Mouse (Mus musculus) forebrain, embryonic 10.5 days (tissue): ENCODE measurements at regions not wholly inside any gene's neighbourhood (a gene's known extent, or its start where the extent isn't known, plus 50 kb on each side); places are given as distances from the start of the nearest gene placed in this dataset.
"Not testable (repeated sequence)": the region's sequence is repeated elsewhere in the genome, so short reads cannot be mapped to it uniquely, and the experiment has no call there.

Source experiments
- DNase-seq: peaks from one replicate; pipeline ENCODE4 v3.0.0-alpha.2; 2017; ENCODE audit warnings: low spot score; ENCODE audit errors: extremely low spot score
- H3K27ac ChIP-seq: fragments of 300-500 bp; sonication (generic); 2 replicates; pipeline ENCODE4 v1.5.1; 2016; ENCODE audit warnings: mild to moderate bottlenecking
- H3K27me3 ChIP-seq: fragments of 300-500 bp; sonication (generic); 2 replicates; pipeline ENCODE4 v1.6.1; 2016; ENCODE audit warnings: mild to moderate bottlenecking; ENCODE audit not compliant: poor library complexity, severe bottlenecking
- H3K36me3 ChIP-seq: fragments of 300-500 bp; sonication (generic); replicated peaks from 2 replicates; pipeline ENCODE4 v1.6.1; 2016; ENCODE audit warnings: mild to moderate bottlenecking, moderate library complexity
- H3K4me1 ChIP-seq: fragments of 300-500 bp; sonication (generic); 2 replicates; pipeline ENCODE4 v1.6.1; 2016
- H3K4me3 ChIP-seq: fragments of 300-500 bp; sonication (generic); 2 replicates; pipeline ENCODE4 v1.5.1; 2016; ENCODE audit warnings: mild to moderate bottlenecking, moderate library complexity
- H3K9me3 ChIP-seq: fragments of 300-500 bp; sonication (generic); 2 replicates; pipeline ENCODE4 v1.6.1; 2016; ENCODE audit warnings: mild to moderate bottlenecking, moderate library complexity
- WGBS: fragments of 180-500 bp; shearing (Covaris S2); methylation state at CpG from one replicate; pipeline ENCODE4 v1.1.7; 2016; 5-methylcytosine and 5-hydroxymethylcytosine counted together

DNA sequence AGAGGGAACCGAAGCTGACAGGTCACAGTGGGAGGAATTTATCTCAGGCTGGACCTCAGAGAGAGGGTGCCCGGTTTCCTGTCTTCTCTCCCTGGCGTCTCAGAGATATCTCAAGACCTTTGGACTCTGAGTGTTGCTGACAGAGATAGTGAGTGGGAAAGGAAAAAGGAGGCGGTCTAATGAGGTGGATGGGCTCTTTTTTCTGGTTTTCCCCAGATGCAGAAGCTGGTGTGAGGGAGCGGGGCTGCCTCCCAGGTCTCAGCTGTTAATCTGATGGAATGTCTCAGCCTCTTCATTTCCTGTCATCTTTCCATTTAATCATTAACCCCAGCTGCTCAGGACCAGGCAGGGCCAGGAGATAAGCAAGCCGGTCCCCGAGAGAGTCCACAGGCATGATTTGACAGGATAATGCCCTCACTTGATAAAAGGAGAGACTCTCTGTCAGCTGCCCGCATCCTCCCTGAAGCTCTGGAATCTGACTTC is 89.5 kb downstream of the Phlda1 start:
- DNase-seq = no peak
- Histone ChIP-seq H3K9me3 (peaks cover 4% of the 10 kb centered on the region; the same call in 1 of the 2 replicates), H3K36me3 (no peaks in the 10 kb centered on the region), H3K27ac (peak overlapping the region; percentile 9; the same call in 1 of the 2 replicates), H3K4me1 (peaks cover 21% of the 10 kb centered on the region), H3K4me3 (no peak overlapping the region), H3K27me3 (peaks cover 1% of the 10 kb centered on the region; the same call in 1 of the 2 replicates)
- WGBS = 69% methylated on average over 8 of the region's 8 CpGs

DNA sequence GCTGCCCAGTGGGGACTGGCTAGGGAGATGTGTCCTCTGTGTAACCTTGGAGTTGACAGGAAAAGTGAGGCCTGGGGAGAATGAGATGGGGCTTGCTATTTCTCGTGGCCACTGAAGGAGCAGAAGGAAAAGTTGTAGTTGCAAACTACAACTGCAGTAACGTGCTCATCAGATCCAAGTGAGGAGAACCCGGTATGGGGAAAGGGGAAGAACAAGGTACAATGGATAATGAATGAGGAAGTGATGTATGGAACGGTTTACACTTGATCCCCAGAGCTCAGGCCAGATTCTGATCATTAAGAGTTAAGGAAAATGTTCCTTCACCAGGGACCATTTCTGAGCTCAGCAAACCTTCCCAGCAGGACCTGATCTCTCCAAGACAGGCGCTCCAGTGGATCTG is 92.6 kb downstream of the Phlda1 start:
- Histone ChIP-seq H3K36me3 (no peaks in the 10 kb centered on the region), H3K27me3 (peaks cover 5% of the 10 kb centered on the region; the same call in 1 of the 2 replicates), H3K4me1 (peaks cover 28% of the 10 kb centered on the region), H3K27ac (no peak overlapping the region), H3K9me3 (peaks cover 4% of the 10 kb centered on the region; the same call in 1 of the 2 replicates), H3K4me3 (no peak overlapping the region)
- WGBS = 88% methylated on average over 5 of the region's 5 CpGs
- DNase-seq = no peak

DNA sequence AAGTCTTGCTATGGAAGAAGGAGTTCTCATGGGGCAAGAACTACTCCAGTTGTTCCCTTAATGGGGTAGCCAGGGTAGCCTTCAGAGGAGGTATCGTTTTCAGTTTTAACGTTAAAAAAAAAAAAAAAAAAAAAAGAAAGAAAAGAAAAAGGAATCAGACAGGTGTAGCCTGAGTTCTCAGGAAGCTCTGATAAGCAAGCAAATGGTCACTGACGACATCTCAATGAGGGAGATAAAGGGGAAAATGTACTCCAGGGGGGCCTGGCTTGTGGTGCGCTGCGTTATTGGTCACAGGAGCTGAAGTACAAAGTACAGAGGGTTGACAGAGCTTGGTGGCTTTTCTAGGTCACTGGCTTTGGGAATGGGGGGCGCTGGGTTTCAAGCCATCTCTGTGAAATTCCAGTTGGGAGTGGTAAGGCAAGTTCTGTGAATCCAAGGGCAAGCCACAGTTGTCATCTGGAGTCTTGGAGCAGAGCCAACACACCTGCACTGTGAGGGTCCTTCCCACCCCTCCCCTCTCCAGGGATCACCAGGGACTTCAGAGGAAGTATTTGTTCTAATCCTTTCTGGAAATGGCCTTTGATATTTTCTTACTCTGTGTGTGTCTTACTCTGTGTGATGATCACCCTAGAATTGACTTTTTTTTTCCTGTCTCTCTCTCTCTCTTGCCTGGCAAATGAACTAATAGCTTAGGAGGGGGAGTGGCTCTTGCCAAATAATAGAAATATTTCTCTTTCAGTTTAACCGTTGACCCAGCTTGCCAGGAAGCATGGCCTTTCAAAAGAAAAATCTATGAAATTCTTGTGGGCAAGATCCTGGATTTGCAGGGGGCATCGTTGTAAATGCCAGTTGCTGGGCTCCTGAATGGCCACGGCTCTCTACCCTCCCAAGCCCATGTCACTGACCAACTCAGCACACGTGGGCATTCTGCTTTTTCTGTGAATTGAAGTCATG is 93.5 kb downstream of the Phlda1 start:
- Histone ChIP-seq H3K27me3 (peaks cover 5% of the 10 kb centered on the region; the same call in 1 of the 2 replicates), H3K4me1 (peaks cover 28% of the 10 kb centered on the region), H3K27ac (no peak overlapping the region), H3K36me3 (no peaks in the 10 kb centered on the region), H3K9me3 (peaks cover 2% of the 10 kb centered on the region; the same call in 1 of the 2 replicates), H3K4me3 (no peak overlapping the region)
- 82% methylated on average over 10 of the region's 10 CpGs for WGBS
- DNase-seq = no peak

DNA sequence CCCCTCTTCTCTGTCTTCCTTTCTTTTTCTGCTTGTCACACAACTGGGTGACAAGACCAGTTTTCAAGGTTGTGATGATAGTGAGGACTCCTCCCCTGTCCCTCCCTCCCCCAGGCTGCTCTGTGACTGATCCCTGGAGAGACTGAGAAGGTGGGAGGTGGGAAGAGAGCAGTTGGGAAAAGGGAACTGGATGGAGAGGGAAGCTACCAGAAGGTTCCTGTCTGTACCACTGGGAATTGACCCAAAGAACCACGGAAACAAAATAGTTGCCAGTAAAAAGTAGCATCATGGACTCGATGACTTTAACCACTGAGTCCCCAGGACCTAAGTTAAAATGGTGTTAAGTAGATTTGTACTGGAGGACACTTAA is 94.2 kb downstream of the Phlda1 start:
- peaks cover 27% of the 10 kb centered on the region for H3K4me1 ChIP-seq
- DNase-seq = no peak
- no peaks in the 10 kb centered on the region for H3K36me3 ChIP-seq
- H3K27ac ChIP-seq = no peak overlapping the region
- peaks cover 5% of the 10 kb centered on the region; the same call in 1 of the 2 replicates for H3K27me3 ChIP-seq
- H3K9me3 ChIP-seq = no peaks in the 10 kb centered on the region
- H3K4me3 ChIP-seq = no peak overlapping the region
- WGBS = 84% methylated on average over 2 of the region's 2 CpGs

DNA sequence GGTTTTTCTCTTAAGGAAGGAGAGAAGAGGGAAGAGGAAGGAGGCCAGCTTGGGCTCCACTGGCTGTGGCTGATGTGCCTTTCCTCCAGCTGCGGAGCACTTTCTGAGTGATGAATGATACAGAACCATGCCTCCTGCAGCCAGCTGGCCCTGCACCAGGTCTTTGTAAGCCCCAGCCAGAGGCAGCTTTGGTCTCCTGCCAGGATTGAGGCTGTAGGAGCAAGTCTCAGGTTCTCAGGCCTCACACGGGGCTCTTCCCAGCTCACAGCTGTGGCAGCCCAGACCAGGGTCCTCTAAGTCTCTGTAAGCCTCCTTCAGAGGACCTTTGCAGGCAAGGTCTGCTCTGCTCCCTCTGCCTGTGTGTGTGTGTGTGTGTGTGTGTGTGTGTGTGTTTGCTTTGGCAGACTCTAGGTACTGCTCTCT is 94.6 kb downstream of the Phlda1 start:
- no peak for DNase-seq
- H3K27ac ChIP-seq = no peak overlapping the region
- no peaks in the 10 kb centered on the region for H3K9me3 ChIP-seq

DNA sequence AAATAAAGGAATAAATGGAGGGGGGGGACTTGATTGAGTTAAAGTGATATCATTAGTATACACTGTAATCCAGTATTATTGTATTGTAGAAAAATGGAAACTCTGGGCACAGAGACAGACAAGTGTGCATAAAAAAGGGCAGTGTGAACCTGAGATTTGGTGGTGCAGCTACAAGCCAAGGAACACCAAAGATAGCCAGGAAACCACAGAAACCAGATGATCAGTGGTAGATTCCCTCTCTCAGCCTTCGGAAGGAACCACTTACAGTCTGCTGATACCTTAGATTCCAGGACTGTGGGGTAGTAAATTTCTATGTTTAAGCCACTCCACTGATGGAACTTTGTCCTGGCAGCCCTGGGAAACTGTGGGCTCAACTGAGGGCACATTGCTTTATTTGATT is 97.1 kb downstream of the Phlda1 start:
- no peak for DNase-seq
- Histone ChIP-seq H3K27me3 (peaks cover 5% of the 10 kb centered on the region; the same call in 1 of the 2 replicates), H3K27ac (no peak overlapping the region), H3K9me3 (no peaks in the 10 kb centered on the region), H3K4me3 (no peak overlapping the region), H3K36me3 (no peaks in the 10 kb centered on the region), H3K4me1 (peaks cover 19% of the 10 kb centered on the region)
- 96% methylated on average over 1 of the region's 1 CpGs for WGBS

More for the DNA sequence above, 94.6 kb downstream of the Phlda1 start:
- Histone ChIP-seq H3K4me3 (no peak overlapping the region), H3K27me3 (peaks cover 5% of the 10 kb centered on the region; the same call in 1 of the 2 replicates), H3K36me3 (no peaks in the 10 kb centered on the region), H3K4me1 (peaks cover 22% of the 10 kb centered on the region)
- 20% methylated on average over 2 of the region's 2 CpGs for WGBS

DNA sequence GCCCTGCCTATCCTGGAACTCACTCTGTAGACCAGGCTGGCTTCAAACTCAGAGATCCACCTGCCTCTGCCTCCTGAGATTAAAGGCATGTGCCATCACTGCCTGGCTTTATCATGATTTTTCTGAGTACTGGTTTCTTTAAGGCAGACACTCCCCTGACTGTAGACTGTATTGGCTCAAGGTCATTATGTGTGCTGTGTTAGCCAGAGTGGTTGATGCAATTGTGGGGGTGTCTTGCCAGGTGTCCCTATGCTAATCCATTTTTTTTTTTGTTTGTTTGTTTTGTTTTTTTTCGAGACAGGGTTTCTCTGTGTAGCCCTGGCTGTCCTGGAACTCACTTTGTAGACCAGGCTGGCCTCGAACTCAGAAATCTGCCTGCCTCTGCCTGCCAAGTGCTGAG is 101.3 kb downstream of the Phlda1 start:
- H3K4me3 ChIP-seq, H3K4me1 ChIP-seq, DNase-seq, H3K27me3 ChIP-seq, H3K9me3 ChIP-seq, H3K27ac ChIP-seq, H3K36me3 ChIP-seq: not testable (repeated sequence)
- WGBS = 82% methylated on average over 2 of the region's 2 CpGs

DNA sequence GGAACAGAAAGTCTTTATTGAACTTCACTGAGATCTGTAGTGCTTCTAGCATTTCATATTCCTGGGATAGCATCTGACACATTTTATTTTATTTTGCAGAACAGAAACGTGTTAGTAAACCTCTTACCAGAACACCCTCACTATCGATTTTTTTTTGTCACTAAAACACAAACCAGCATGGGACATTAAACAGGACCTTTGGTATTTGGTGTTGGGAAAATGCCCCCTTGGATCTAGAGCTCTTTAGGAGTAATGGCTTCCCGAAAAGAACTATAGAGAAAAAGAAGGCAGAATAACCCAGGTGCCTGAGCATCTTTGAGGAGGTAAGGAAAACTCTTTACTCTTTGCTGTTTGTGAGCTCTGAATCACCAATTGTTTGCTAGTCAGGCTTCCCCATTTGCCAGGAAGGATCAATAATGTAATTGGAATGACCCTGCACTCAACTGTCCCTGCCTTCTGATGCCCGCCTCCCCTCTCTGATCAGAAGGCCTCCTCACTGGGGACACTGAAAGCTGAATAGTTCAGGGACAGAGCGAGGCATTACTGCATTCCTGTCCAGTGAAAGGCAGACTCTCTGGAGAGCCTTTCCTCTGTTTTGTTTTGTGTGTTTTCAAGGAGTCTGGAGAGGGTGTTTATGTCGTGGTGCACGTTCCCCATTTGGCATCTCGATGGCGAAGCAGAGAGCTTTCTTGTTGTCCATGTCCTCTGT is 102.5 kb downstream of the Phlda1 start:
- 0 out of 2 replicates have a peak, but pooled peaks cover 3% of the 10 kb centered on the region for H3K4me1 ChIP-seq
- H3K27ac ChIP-seq = no peak overlapping the region
- WGBS = 83% methylated on average over 9 of the region's 9 CpGs
- no peaks in the 10 kb centered on the region for H3K36me3 ChIP-seq
- H3K4me3 ChIP-seq = no peak overlapping the region
- H3K9me3 ChIP-seq = no peaks in the 10 kb centered on the region
- H3K27me3 ChIP-seq = peaks cover 7% of the 10 kb centered on the region; the same call in 1 of the 2 replicates
- no peak for DNase-seq

DNA sequence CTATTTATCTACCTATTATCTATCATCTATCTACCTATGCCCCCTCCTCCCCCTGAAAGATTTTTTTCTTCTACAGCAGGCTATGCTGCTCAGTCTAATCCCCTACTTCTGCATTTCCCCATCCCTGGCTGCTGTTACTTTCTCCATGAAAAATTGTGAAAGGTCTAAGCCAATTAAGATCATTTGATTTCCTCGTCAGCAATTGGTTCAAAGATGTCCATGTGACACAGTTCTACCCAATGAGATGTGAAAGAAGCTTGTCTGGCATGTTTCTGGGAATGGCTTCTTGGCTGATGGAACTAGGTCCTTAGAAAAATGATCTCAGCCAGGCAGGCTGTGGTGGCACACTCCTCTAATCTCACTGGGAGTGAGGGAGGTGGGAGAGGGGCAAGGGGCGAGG is 103.8 kb downstream of the Phlda1 start:
- Histone ChIP-seq H3K27ac (no peak overlapping the region), H3K4me1 (0 out of 2 replicates have a peak, but pooled peaks cover 3% of the 10 kb centered on the region), H3K9me3 (no peaks in the 10 kb centered on the region), H3K4me3 (no peak overlapping the region), H3K36me3 (no peaks in the 10 kb centered on the region), H3K27me3 (peaks cover 15% of the 10 kb centered on the region; the same call in 1 of the 2 replicates)
- DNase-seq = no peak
- 94% methylated on average over 2 of the region's 2 CpGs for WGBS

DNA sequence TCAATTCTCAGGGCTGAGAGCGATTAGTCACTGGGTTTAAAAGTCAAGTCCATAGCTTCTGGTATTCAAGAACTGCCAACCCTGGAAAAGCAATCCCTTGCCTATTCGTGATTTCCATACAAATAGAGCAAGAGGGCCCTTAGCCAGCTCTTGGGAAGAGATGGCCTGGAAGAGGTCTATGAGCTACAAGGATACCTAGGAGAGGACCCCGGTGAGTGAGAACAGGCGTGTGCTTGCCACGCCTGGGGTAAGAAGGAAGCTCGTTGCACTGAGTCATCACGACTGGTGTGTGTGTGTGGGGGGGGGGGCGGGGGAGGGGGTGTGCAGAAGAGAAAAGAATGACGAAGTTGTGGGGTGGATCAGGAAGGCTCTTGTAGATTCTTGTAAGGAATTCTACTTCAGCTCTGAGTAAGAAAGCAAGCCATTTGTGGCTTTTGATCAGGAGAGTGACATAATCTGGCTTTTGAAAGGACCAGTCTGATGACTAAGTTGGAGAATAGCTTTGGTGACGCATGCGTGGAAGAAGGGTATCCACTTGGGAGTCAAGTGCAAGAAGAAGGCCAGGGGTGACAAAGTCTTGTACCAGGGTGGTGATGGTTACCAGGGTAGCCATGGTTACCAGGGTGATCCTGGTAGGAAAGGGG is 113.7 kb downstream of the Phlda1 start:
- Histone ChIP-seq H3K27me3 (peaks cover 76% of the 10 kb centered on the region), H3K36me3 (no peaks in the 10 kb centered on the region), H3K27ac (no peak overlapping the region), H3K4me3 (no peak overlapping the region), H3K4me1 (peaks cover 45% of the 10 kb centered on the region), H3K9me3 (no peaks in the 10 kb centered on the region)
- no peak for DNase-seq
- WGBS = 91% methylated on average over 10 of the region's 11 CpGs

DNA sequence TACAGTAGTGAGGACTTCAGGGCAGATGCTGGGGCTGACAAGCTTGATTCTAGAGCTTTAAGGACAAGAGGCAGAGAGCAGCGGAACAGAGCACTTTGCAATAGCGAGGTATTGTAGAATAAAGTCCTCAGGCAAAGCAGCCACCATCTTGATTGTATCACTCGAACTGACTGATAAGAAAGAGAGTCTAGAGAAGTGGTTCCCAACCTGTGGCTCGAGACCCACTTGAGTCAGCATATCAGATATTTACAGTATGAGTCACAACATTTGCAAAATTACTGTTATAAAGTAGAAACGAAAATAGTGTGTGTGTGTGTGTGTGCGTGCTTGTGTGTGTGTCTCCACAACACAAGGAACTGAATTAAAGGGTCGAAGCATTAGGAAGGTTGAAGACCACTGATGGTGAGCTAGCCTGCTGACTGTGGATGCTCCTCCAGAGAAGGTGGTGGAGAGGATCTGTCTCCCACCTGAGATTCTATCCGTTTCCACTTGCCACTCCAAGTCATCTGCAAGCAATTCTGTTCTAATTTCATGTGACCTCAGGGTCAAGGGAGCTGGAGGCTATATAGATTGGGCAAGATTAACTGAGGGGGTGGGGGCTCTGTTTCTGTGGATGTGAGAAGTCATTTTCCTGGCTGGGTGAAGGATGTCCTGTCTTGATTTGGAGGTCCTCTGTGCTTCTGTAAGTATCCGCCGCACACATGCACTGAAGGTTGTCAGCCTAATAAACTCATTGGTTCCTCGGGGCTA is 115.0 kb downstream of the Phlda1 start:
- Histone ChIP-seq H3K36me3 (no peaks in the 10 kb centered on the region), H3K9me3 (no peaks in the 10 kb centered on the region), H3K4me1 (peaks cover 49% of the 10 kb centered on the region), H3K4me3 (no peak overlapping the region), H3K27ac (no peak overlapping the region), H3K27me3 (peaks cover 83% of the 10 kb centered on the region)
- DNase-seq = no peak
- WGBS = 81% methylated on average over 11 of the region's 11 CpGs

DNA sequence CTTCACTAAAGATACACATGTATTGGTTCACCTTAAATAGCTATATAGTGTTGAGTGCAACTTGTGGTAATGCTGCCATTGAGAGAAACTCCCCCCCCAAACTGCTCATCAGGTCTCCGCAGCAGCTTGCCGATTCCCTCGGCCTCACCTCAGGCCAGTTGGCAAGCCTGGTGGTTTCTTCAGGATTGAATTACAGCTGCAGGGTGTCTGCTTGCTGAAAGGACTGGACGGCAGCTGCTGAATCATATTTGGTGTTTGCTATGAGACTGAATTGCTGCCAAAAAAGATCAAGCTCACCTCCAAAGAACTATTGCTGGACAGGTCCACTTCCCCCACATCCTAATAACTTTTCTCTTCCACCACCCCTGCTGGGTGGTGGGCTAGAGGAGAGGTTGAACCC is 116.7 kb downstream of the Phlda1 start:
- Histone ChIP-seq H3K4me3 (no peak overlapping the region), H3K27me3 (peaks cover 90% of the 10 kb centered on the region), H3K36me3 (no peaks in the 10 kb centered on the region), H3K9me3 (no peaks in the 10 kb centered on the region), H3K4me1 (peaks cover 49% of the 10 kb centered on the region), H3K27ac (no peak overlapping the region)
- 49% methylated on average over 4 of the region's 4 CpGs for WGBS
- DNase-seq = no peak
